Mouse (Mus musculus): Measurements from ENCODE around the gene Cacna1c.

DNA sequence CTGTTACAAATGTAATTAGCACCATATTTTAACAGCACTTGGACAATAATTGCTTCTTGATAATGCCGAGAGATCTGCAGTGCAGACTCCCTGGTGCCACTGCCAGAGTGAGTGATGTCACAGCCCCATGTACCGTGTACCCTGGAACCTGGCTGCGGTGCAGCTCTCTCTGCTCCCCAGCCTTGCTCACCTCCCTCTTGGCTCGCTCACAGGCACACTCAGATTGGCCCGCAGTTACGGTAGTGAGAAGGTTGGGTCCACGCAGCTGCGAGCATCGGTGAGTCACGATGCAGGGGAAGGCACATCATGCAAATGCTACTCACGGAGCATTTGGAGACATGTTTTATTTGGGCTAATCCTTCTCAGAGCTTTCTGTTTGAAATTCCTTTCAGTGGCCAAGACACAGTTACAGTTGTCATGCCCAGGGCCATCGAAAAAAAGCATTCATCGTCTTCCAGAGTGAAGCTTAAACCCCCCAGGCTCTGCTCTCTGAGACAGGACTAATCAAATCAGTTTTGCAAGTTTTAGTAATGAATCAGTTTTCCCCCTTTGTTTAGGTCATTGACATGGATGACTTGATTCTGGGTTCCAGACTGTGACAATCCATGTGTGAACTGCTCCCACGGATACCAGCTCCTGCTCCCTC, 484.4 kb downstream of the Cacna1c start:
- TF ChIP-seq CHD2 (IDR thresholded peaks at IDR 0.05; ENCODE audit: low read depth, low read length) = no peak
- no peak for TF ChIP-seq ZC3H11A (IDR thresholded peaks at IDR 0.05; ENCODE audit: borderline replicate concordance, low read depth, low read length)
